Mouse (Mus musculus) large intestine, adult 2 months (tissue): ENCODE measurements around the gene Naxe. TPM values are rescaled to one million over a fixed set of nuclear protein-coding genes. Genes with fewer than 3 reads are reported as not detected.

ENCODE experiments used
- DNase-seq: peaks from one replicate; pipeline ENCODE4 v3.0.0-alpha.2; 2012; ENCODE audit warnings: low read depth, low spot score
- WGBS: fragments of 180-500 bp; shearing (Covaris S2); methylation state at CpG from one replicate; pipeline ENCODE4 v1.1.7; 2018; 5-methylcytosine and 5-hydroxymethylcytosine counted together
- polyA plus RNA-seq: library from polyadenylated mRNA; depleted of rRNA; stranded (reverse); fragments of >200 nt; gene quantifications from 2 replicates; pipeline ENCODE4 v1.2.3, GENCODE M21; 2012

Gene Naxe
- polyA plus RNA-seq, 1 experiment = 75.5 TPM

- peak; percentile 66 for DNase-seq
- WGBS = 2% methylated on average over 5 of the region's 5 CpGs
These were observed 13.5 kb upstream of the Naxe start for GRCm38 (mm10) chr3:88071783-88072182.

- 25% methylated on average over 2 of the region's 2 CpGs for WGBS
- no peak for DNase-seq
These were observed 10.1 kb upstream of the Naxe start for GRCm38 (mm10) chr3:88068386-88068785.

GRCm38 (mm10) chr3:88057030-88057429 lies 1.3 kb downstream of the Naxe start:
- no peak for DNase-seq
- 91% methylated on average over 6 of the region's 6 CpGs for WGBS

- 45% methylated on average over 3 of the region's 3 CpGs for WGBS
- no peak for DNase-seq
These were observed 8.8 kb downstream of the Naxe start for GRCm38 (mm10) chr3:88049532-88049931.

GRCm38 (mm10) chr3:88042661-88043421 lies 15.5 kb downstream of the Naxe start, which contains the start of gene Gpatch4:
TSS of gene Gpatch4 (plus strand) at chr3:88043108.
- peak; percentile 95 for DNase-seq
- WGBS = 9% methylated on average over 36 of the region's 36 CpGs

DNA sequence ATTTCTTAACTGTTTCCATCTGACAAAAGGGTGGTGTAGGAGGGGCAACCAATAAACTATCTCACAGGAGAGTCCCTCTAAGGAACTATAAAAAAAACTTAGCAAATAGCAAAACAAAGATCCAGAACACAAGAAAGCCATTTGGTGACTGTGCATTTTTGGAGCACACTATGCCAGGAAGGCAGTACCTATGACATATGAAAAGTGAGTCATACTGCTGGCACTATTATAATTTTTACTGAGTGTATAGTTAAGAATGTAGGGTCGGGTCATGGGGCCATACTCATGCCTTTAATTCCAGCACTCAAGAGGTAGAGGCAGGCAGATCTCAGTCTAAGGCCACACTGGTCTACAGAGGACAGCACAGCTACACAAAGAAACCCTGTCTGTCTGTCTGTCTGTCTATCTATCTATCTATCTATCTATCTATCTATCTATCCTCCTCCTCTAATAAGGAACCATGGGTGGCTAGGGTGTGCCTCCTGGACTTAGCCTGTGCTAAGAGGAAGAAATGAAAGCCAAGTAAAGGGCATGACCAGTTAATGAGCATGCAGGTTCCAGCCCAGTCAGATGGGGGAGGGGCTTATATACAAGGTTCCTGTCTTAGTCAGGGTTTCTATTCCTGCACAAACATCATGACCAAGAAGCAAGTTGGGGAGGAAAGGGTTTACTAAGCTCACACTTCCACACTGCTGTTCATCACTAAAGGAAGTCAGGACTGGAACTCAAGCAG lies 22.6 kb downstream of the Naxe start:
- WGBS = 31% methylated on average over 1 of the region's 1 CpGs
- DNase-seq = no peak

GRCm38 (mm10) chr3:88033506-88033905 lies 24.8 kb downstream of the Naxe start:
- no peak for DNase-seq
- WGBS = 33% methylated on average over 5 of the region's 5 CpGs

DNA sequence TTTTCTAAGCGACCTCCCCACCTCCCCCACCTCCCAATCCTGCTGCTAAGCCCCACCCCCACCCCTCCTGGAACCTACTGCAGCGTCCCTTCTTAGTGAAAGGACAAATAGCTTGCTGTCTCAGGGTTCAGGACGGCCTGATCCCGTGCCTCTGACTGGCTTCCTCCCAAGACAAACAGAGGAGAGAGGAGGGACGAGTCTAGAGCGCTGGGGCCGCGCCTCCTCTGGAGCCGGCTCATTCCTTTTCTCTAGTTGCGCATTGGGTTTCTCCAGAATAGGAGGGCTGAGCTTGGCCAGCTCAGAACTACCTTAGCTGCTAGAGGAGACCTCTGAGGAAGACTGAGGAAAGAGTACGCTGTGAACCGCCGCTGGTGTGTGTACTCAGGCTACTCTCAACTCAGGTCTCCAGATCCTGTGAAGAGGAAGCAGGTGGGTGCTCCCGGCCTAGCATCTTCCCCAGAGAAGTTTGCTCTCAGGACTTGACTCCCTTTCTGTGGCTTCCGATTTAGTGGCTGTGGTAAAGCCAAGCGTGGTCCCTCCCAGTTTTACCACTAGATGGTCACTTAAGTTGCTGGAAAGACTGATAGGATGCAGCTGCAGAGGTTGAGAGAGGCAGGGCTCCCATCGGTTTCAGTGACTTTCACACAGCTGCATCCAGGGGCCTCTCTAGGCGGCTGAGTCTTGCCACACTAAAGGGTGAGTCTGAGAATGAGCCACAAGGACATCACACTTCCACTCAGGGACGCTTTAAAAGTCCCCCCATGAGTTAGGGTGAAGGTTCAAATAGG lies 27.5 kb downstream of the Naxe start:
- peak; percentile 55 for DNase-seq
- 10% methylated on average over 19 of the region's 19 CpGs for WGBS

- WGBS = 57% methylated on average over 5 of the region's 5 CpGs
- no peak for DNase-seq
These were observed 30.7 kb downstream of the Naxe start, which contains the start of gene Hapln2 for GRCm38 (mm10) chr3:88027434-88028186. TSS of gene Hapln2 (minus strand) at chr3:88027583.

DNA sequence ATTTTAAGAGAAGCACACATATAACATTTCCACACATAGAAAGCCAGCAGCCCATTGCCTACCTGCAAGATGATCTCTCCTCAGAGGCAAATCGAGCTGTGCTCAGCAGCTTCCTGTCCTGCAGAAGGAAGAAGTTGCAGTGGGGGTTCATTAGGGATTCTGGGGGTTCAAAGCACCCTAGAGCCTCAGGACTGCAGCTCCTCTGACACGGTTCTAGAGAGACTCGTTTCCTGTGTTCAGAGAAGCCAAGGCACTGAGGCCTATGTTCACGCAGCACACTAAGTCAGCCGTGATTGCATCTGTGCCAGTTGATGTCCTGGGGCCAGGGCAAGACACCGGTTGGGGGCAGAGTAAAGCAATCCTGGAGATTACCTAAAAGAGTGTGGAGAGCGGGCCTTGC lies 31.5 kb downstream of the Naxe start:
- WGBS = 58% methylated on average over 7 of the region's 7 CpGs
- DNase-seq = no peak

GRCm38 (mm10) chr3:88023192-88024074 lies 34.9 kb downstream of the Naxe start:
- WGBS = 1% methylated on average over 81 of the region's 81 CpGs
- no peak for DNase-seq

- WGBS = 2% methylated on average over 66 of the region's 66 CpGs
These were observed 35.7 kb downstream of the Naxe start for GRCm38 (mm10) chr3:88022322-88023191.

GRCm38 (mm10) chr3:88010634-88011265 lies 47.5 kb downstream of the Naxe start:
- 6% methylated on average over 6 of the region's 6 CpGs for WGBS
- DNase-seq = no peak

More at GRCm38 (mm10) chr3:88022322-88023191, 35.7 kb downstream of the Naxe start:
- DNase-seq = peak; percentile 66
